Mouse (Mus musculus) thymus, adult 2 months (tissue): ENCODE results near the gene Zzef1. TPM values are rescaled to one million over a fixed set of nuclear protein-coding genes. Genes with fewer than 3 reads are reported as not detected.

ENCODE experiments used
- DNase-seq: peaks from one replicate; pipeline ENCODE4 v3.0.0; 2021
- H3K27ac ChIP-seq: fragments of 200-500 bp; 2 replicates; pipeline ENCODE4 v1.5.1; 2012; ENCODE audit warnings: low read length, control low read depth; ENCODE audit not compliant: control insufficient read depth, insufficient read depth
- H3K27me3 ChIP-seq: fragments of 200-500 bp; 2 replicates; pipeline ENCODE4 v1.6.1; 2012; ENCODE audit warnings: mild to moderate bottlenecking, low read length, moderate library complexity, mixed read lengths; ENCODE audit not compliant: control insufficient read depth, insufficient read depth
- H3K36me3 ChIP-seq: fragments of 200-500 bp; 2 replicates; pipeline ENCODE4 v1.6.1; 2012; ENCODE audit warnings: mild to moderate bottlenecking, low read length, moderate library complexity; ENCODE audit not compliant: control insufficient read depth, insufficient read depth
- H3K4me1 ChIP-seq: fragments of 200-500 bp; replicated peaks from 2 replicates; pipeline ENCODE4 v1.6.1; 2012; ENCODE audit warnings: low read length; ENCODE audit not compliant: control insufficient read depth, insufficient read depth
- H3K4me3 ChIP-seq: fragments of 200-500 bp; 2 replicates; pipeline ENCODE4 v1.5.1; 2012; ENCODE audit warnings: mild to moderate bottlenecking, low read length, control low read depth, moderate library complexity; ENCODE audit not compliant: control insufficient read depth, insufficient read depth
- CTCF ChIP-seq: fragments of 200-500 bp; IDR thresholded peaks from 2 replicates; pipeline ENCODE4 v1.5.1; 2012; ENCODE audit warnings: mild to moderate bottlenecking, control low read depth, low read length, moderate library complexity, borderline replicate concordance; ENCODE audit not compliant: control insufficient read depth, poor library complexity, insufficient read depth; ENCODE audit errors: extremely low read depth
- POLR2A ChIP-seq: fragments of 200-500 bp; IDR thresholded peaks from 2 replicates; pipeline ENCODE4 v1.6.1; 2012; ENCODE audit warnings: mild to moderate bottlenecking, low read length, control low read depth, moderate library complexity; ENCODE audit not compliant: control insufficient read depth, poor library complexity, insufficient read depth; ENCODE audit errors: extremely low read depth
- WGBS: fragments of 180-500 bp; shearing (Covaris S2); methylation state at CpG from one replicate; pipeline ENCODE4 v1.1.7; 2018; 5-methylcytosine and 5-hydroxymethylcytosine counted together
- polyA plus RNA-seq: library from polyadenylated mRNA; depleted of rRNA; stranded (reverse); fragments of >200 nt; gene quantifications from 2 replicates; pipeline ENCODE4 v1.2.3, GENCODE M21; 2012

The Zzef1 gene
- polyA plus RNA-seq, 1 experiment: 52.8 TPM

- 23% methylated on average over 6 of the region's 6 CpGs for WGBS
- Histone ChIP-seq H3K27me3 (no peaks in the 10 kb centered on the region), H3K27ac (no peak overlapping the region), H3K36me3 (no peaks in the 10 kb centered on the region), H3K4me1 (peaks cover 26% of the 10 kb centered on the region), H3K4me3 (no peak overlapping the region)
- no peak for TF ChIP-seq CTCF
- no peak for TF ChIP-seq POLR2A
- no peak for DNase-seq
These were observed 150.0 kb downstream of the Zzef1 start for GRCm38 (mm10) chr11:72945875-72946559.

GRCm38 (mm10) chr11:72946560-72947119 is 150.6 kb downstream of the Zzef1 start:
- Histone ChIP-seq H3K4me3 (no peak overlapping the region), H3K27ac (no peak overlapping the region), H3K4me1 (peaks cover 32% of the 10 kb centered on the region), H3K27me3 (no peaks in the 10 kb centered on the region), H3K36me3 (no peaks in the 10 kb centered on the region)
- TF ChIP-seq POLR2A: no peak
- TF ChIP-seq CTCF: no peak
- no peak for DNase-seq
- 13% methylated on average over 6 of the region's 6 CpGs for WGBS

- peaks cover 42% of the 10 kb centered on the region for H3K4me1 ChIP-seq
- no peaks in the 10 kb centered on the region for H3K27me3 ChIP-seq
- TF ChIP-seq POLR2A (no peak), CTCF (no peak)
- H3K36me3 ChIP-seq: no peaks in the 10 kb centered on the region
- 93% methylated on average over 11 of the region's 11 CpGs for WGBS
- H3K27ac ChIP-seq: no peak overlapping the region
- DNase-seq: no peak
- no peak overlapping the region for H3K4me3 ChIP-seq
These were observed 151.8 kb downstream of the Zzef1 start for GRCm38 (mm10) chr11:72947840-72948239.

GRCm38 (mm10) chr11:72948254-72948653 is 152.2 kb downstream of the Zzef1 start:
- 44% methylated on average over 7 of the region's 7 CpGs for WGBS
- H3K36me3 ChIP-seq: no peaks in the 10 kb centered on the region
- no peak overlapping the region for H3K4me3 ChIP-seq
- TF ChIP-seq POLR2A: no peak
- TF ChIP-seq CTCF: no peak
- H3K27me3 ChIP-seq: no peaks in the 10 kb centered on the region
- DNase-seq: no peak
- H3K4me1 ChIP-seq: peaks cover 47% of the 10 kb centered on the region
- H3K27ac ChIP-seq: no peak overlapping the region

DNA sequence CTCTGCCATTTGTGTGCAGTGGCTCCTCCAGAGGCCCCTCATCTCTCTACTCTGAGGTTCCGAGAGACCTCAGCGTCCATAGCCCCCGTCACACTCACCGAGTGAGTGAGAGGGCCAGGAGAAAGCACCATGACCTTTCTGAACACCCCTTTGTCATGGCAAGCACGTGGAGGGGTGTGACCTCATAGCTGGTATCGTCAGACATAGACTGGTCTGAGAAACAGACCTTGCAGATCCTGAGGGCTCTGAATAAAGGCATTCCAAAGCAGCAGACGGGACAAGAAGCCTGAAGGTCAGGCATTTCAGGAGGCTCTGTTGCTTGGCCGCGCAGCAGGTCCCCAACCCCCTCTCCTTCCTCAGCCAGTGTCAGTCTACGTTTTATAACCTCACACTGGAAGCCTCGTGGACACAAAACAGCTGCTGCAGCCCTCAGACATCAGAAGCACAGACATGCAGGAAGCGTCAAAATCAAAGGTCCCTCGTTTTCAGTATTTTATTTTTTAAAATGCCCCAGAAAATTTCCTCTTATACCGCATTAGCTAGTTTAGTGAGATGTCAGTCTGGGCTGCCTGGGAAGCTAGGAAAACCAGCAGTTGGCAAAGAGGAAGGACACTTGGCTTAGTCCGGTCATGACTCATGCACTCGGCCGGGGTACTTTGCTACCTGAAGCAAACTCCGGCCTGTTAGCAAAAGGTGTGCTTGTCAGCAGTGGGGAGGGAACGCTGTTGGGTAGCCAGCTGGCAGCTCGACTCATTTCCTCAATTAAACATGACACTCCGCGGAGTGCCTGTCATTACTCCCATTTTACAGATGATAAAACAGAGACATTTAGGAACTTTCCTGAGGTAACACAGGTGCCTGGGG is 155.3 kb downstream of the Zzef1 start:
- H3K36me3 ChIP-seq: no peaks in the 10 kb centered on the region
- no peak for TF ChIP-seq POLR2A
- H3K4me1 ChIP-seq: peaks cover 52% of the 10 kb centered on the region
- no peak for DNase-seq
- no peak overlapping the region for H3K4me3 ChIP-seq
- no peaks in the 10 kb centered on the region for H3K27me3 ChIP-seq
- H3K27ac ChIP-seq: no peak overlapping the region
- 46% methylated on average over 22 of the region's 22 CpGs for WGBS

GRCm38 (mm10) chr11:72952226-72952625 is 156.2 kb downstream of the Zzef1 start:
- H3K4me3 ChIP-seq: no peak overlapping the region
- 81% methylated on average over 3 of the region's 3 CpGs for WGBS
- H3K4me1 ChIP-seq: peaks cover 46% of the 10 kb centered on the region
- H3K27me3 ChIP-seq: no peaks in the 10 kb centered on the region
- TF ChIP-seq CTCF (no peak), POLR2A (no peak)
- H3K36me3 ChIP-seq: no peaks in the 10 kb centered on the region
- H3K27ac ChIP-seq: no peak overlapping the region; the same call in 1 of the 2 replicates
- DNase-seq: no peak
